Mouse (Mus musculus): ENCODE data around the gene Prdm9. TPM values are rescaled to one million over a fixed set of nuclear protein-coding genes. Genes with fewer than 3 reads are reported as not detected.
A peak's percentile ranks its signal among the peaks of the same experiment; 100 is the strongest.
"Not testable (repeated sequence)": the region's sequence is repeated elsewhere in the genome, so short reads cannot be mapped to it uniquely, and the experiment has no call there.

Prdm9 gene
- total and polyA plus RNA-seq, 2 experiments from 2014 or later: 0.22 to 1.1 TPM

DNA sequence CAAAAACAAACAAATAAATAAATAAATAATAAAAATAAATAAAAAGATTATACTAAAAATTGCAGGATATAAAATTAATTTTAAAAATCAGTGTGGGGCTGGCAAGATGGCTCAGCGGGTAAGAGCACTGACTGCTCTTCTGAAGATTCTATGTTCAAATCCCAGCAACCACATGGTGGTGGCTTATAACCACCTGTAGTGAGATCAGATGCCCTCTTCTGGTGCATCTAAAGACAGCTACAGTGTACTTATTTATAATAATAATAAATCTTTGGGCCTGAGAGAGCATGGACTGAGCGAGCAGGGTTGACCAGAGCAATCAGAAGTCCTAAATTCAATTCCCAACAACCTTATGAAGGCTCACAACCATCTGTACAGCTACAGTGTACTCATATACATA is 4.2 kb downstream of the Prdm9 start:
- H3K27me3 ChIP-seq (ENCODE audit: insufficient read depth, low read length): no peaks in the 10 kb centered on the region
- no peaks in the 10 kb centered on the region for H3K36me3 ChIP-seq (ENCODE audit: insufficient read depth, low read length)
- H3K4me3 ChIP-seq (ENCODE audit: low read depth, low read length): no peak overlapping the region
- ATAC-seq (ENCODE audit: low FRiP score) (no peak), DNase-seq (ENCODE audit: low spot score) (no peak)
- no peaks in the 10 kb centered on the region for H3K4me1 ChIP-seq (ENCODE audit: insufficient read depth, low read length)
- no peak overlapping the region for H3K4me2 ChIP-seq (ENCODE audit: low read depth, low read length, poor library complexity, severe bottlenecking)
- WGBS: 89% methylated on average over 2 of the region's 2 CpGs
- no peak overlapping the region for H3K9ac ChIP-seq (replicated peaks; ENCODE audit: low read length, poor library complexity, severe bottlenecking)
- H3K9me3 ChIP-seq (ENCODE audit: low read length): no peaks in the 10 kb centered on the region
- TF ChIP-seq CTCF (IDR thresholded peaks at IDR 0.05): no peak
- H3K27ac ChIP-seq (ENCODE audit: low read depth, low read length): no peak overlapping the region

DNA sequence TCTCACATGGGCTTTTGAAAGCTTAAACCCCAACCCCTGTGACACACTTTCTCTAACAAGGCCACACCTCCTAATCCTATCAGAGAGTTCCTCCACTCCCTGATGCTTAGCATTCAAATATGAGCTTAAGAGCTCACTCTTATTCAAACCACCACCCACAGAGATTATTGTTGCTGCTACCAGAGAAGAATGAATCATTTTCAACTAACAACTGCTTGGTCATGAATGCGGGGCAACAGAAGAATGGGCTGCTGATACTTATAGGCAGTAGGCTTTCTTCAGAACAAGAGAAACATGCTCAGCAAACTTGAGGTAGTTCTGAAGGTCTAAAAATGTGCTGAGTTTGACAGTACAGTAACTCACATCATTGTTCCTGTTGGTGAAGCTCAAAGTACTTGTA is 14.4 kb downstream of the Prdm9 start:
- Histone ChIP-seq H3K4me1 (ENCODE audit: insufficient read depth, low read length) (no peaks in the 10 kb centered on the region), H3K9me3 (ENCODE audit: low read length) (no peaks in the 10 kb centered on the region), H3K36me3 (ENCODE audit: insufficient read depth, low read length) (no peaks in the 10 kb centered on the region), H3K4me2 (ENCODE audit: low read depth, low read length, poor library complexity, severe bottlenecking) (no peak overlapping the region), H3K27me3 (ENCODE audit: insufficient read depth, low read length) (no peaks in the 10 kb centered on the region), H3K27ac (ENCODE audit: low read depth, low read length) (no peak overlapping the region), H3K4me3 (ENCODE audit: low read depth, low read length) (no peak overlapping the region), H3K9ac (replicated peaks; ENCODE audit: low read length, poor library complexity, severe bottlenecking) (no peak overlapping the region)
- no peak for TF ChIP-seq CTCF (IDR thresholded peaks at IDR 0.05)
- no peak for DNase-seq (ENCODE audit: low spot score)
- ATAC-seq (ENCODE audit: low FRiP score): no peak
- WGBS: 26% methylated on average over 1 of the region's 1 CpGs

- H3K9me3 ChIP-seq (ENCODE audit: low read length): no peaks in the 10 kb centered on the region
- WGBS: 70% methylated on average over 4 of the region's 4 CpGs
- H3K27ac ChIP-seq (ENCODE audit: low read depth, low read length): no peak overlapping the region
- H3K4me3 ChIP-seq (ENCODE audit: low read depth, low read length): no peak overlapping the region
- no peak for ATAC-seq (ENCODE audit: low FRiP score)
- H3K9ac ChIP-seq (replicated peaks; ENCODE audit: low read length, poor library complexity, severe bottlenecking): no peak overlapping the region
- no peak overlapping the region for H3K4me2 ChIP-seq (ENCODE audit: low read depth, low read length, poor library complexity, severe bottlenecking)
- no peaks in the 10 kb centered on the region for H3K36me3 ChIP-seq (ENCODE audit: insufficient read depth, low read length)
- H3K4me1 ChIP-seq (ENCODE audit: insufficient read depth, low read length): no peaks in the 10 kb centered on the region
- no peak for TF ChIP-seq CTCF (IDR thresholded peaks at IDR 0.05)
- no peaks in the 10 kb centered on the region for H3K27me3 ChIP-seq (ENCODE audit: insufficient read depth, low read length)
- no peak for DNase-seq (ENCODE audit: low spot score)
Observed at GRCm38 (mm10) chr17:15546440-15546839, 17.7 kb downstream of the Prdm9 start.

- not testable (repeated sequence) for H3K27ac ChIP-seq (ENCODE audit: low read depth, low read length); H3K4me3 ChIP-seq (ENCODE audit: low read depth, low read length); H3K4me2 ChIP-seq (ENCODE audit: low read depth, low read length, poor library complexity, severe bottlenecking); ATAC-seq (ENCODE audit: low FRiP score); DNase-seq (ENCODE audit: low spot score); H3K4me1 ChIP-seq (ENCODE audit: insufficient read depth, low read length); H3K9me3 ChIP-seq (ENCODE audit: low read length); H3K9ac ChIP-seq (replicated peaks; ENCODE audit: low read length, poor library complexity, severe bottlenecking); H3K27me3 ChIP-seq (ENCODE audit: insufficient read depth, low read length); H3K36me3 ChIP-seq (ENCODE audit: insufficient read depth, low read length)
- 80% methylated on average over 4 of the region's 4 CpGs for WGBS
Observed at GRCm38 (mm10) chr17:15543868-15544267, 20.3 kb downstream of the Prdm9 start.

GRCm38 (mm10) chr17:15540309-15540708 is 23.8 kb downstream of the Prdm9 start:
- H3K36me3 ChIP-seq (ENCODE audit: insufficient read depth, low read length): no peaks in the 10 kb centered on the region
- DNase-seq (ENCODE audit: low spot score) (no peak), ATAC-seq (ENCODE audit: low FRiP score) (no peak)
- no peak overlapping the region for H3K27ac ChIP-seq (ENCODE audit: low read depth, low read length)
- 64% methylated on average over 4 of the region's 4 CpGs for WGBS
- no peaks in the 10 kb centered on the region for H3K9me3 ChIP-seq (ENCODE audit: low read length)
- no peaks in the 10 kb centered on the region for H3K4me1 ChIP-seq (ENCODE audit: insufficient read depth, low read length)
- H3K9ac ChIP-seq (replicated peaks; ENCODE audit: low read length, poor library complexity, severe bottlenecking): no peak overlapping the region
- no peak overlapping the region for H3K4me2 ChIP-seq (ENCODE audit: low read depth, low read length, poor library complexity, severe bottlenecking)
- H3K27me3 ChIP-seq (ENCODE audit: insufficient read depth, low read length): no peaks in the 10 kb centered on the region
- no peak overlapping the region for H3K4me3 ChIP-seq (ENCODE audit: low read depth, low read length)
- no peak for TF ChIP-seq CTCF (IDR thresholded peaks at IDR 0.05)

DNA sequence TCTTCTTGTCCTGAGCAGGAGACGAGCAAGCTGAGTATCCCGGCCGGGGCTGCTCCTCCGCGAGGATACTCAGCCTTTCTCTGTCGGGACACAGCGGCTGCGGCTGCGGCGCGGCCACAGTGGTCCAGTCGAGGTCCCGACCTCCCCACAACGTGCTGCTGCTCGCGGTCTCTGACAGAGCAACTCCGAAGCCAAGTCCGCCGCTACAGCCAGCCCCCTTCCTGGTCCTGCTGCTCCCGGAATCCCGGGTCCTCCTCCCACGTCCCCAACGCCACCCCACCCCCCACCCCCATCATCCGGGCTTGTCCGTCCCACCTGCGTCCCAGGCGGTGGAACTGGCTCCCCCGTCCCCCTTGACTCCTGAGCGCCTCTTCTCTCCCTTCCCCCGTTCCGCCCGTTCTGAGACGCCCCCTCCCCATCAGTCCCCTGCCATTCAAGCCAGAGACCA is 27.7 kb downstream of the Prdm9 start:
- H3K4me1 ChIP-seq (ENCODE audit: insufficient read depth, low read length): no peaks in the 10 kb centered on the region
- H3K4me2 ChIP-seq (ENCODE audit: low read depth, low read length, poor library complexity, severe bottlenecking): peak overlapping the region; percentile 98
- WGBS: under 1% methylated on average over 33 of the region's 33 CpGs
- no peaks in the 10 kb centered on the region for H3K36me3 ChIP-seq (ENCODE audit: insufficient read depth, low read length)
- 0 out of 2 replicates have a peak, but pooled peaks have one; percentile 10 for ATAC-seq (ENCODE audit: low FRiP score)
- no peak for TF ChIP-seq CTCF (IDR thresholded peaks at IDR 0.05)
- peak overlapping the region; percentile 39; the same call in 1 of the 2 replicates for H3K9ac ChIP-seq (replicated peaks; ENCODE audit: low read length, poor library complexity, severe bottlenecking)
- H3K9me3 ChIP-seq (ENCODE audit: low read length): no peaks in the 10 kb centered on the region
- H3K4me3 ChIP-seq (ENCODE audit: low read depth, low read length): peak overlapping the region; percentile 47
- DNase-seq (ENCODE audit: low spot score): no peak
- no peaks in the 10 kb centered on the region for H3K27me3 ChIP-seq (ENCODE audit: insufficient read depth, low read length)
- H3K27ac ChIP-seq (ENCODE audit: low read depth, low read length): no peak overlapping the region
